Mouse (Mus musculus): ENCODE results near the gene Hypm. TPM values are rescaled to one million over a fixed set of nuclear protein-coding genes. Genes with fewer than 3 reads are reported as not detected.

Hypm gene
- not detected for total RNA-seq (2021)
- long read RNA-seq, experiment 1 = 0 reads
- long read RNA-seq, experiment 2 = 0 reads

GRCm38 (mm10) chrX:9846628-9847027 lies at the start of gene Hypm:
TSS of gene Hypm (plus strand) at chrX:9846928.
- no peak for DNase-seq (ENCODE audit: low spot score in 2 of 2)

GRCm38 (mm10) chrX:9810101-9810500 lies 36.6 kb upstream of the Hypm start:
- no peak for DNase-seq (ENCODE audit: low spot score in 2 of 2)

GRCm38 (mm10) chrX:9812469-9812868 lies 34.3 kb upstream of the Hypm start:
- DNase-seq (ENCODE audit: low spot score in 2 of 2) = no peak

GRCm38 (mm10) chrX:9834779-9835178 lies 11.9 kb upstream of the Hypm start:
- DNase-seq (ENCODE audit: low spot score in 2 of 2) = no peak

GRCm38 (mm10) chrX:9849403-9849802 lies 2.7 kb downstream of the Hypm start, which contains the start of gene H2al3:
TSS of gene H2al3 (plus strand) at chrX:9849703.
- DNase-seq (ENCODE audit: low spot score in 2 of 2) = no peak

GRCm38 (mm10) chrX:9861859-9862258 lies 15.1 kb downstream of the Hypm start:
- DNase-seq (ENCODE audit: low spot score in 2 of 2) = no peak

GRCm38 (mm10) chrX:9875519-9875918 lies 28.8 kb downstream of the Hypm start:
- DNase-seq (ENCODE audit: low spot score in 2 of 2) = no peak

- no peak for DNase-seq (ENCODE audit: low spot score in 2 of 2)
Observed at GRCm38 (mm10) chrX:9885322-9885721, 38.6 kb downstream of the Hypm start, which contains the start of gene Sytl5. TSS of gene Sytl5 (plus strand) at chrX:9885622.

Other genes with a start within 250 kb of the Hypm start
- gene Dynlt3, start 183.9 kb upstream of the Hypm start, total RNA-seq (2021) = 100 to 1,000 TPM; 118 to 130 TPM
- not detected for gene H2al3, start 2.8 kb downstream of the Hypm start, total RNA-seq (2021)
- 1 to 10 TPM; 4.8 to 5.7 TPM for gene Sytl5, start 38.7 kb downstream of the Hypm start, total RNA-seq (2021)